Mouse (Mus musculus): Measurements from ENCODE around the gene Atp5c1.
A peak's percentile ranks its signal among the peaks of the same experiment; 100 is the strongest.

DNA sequence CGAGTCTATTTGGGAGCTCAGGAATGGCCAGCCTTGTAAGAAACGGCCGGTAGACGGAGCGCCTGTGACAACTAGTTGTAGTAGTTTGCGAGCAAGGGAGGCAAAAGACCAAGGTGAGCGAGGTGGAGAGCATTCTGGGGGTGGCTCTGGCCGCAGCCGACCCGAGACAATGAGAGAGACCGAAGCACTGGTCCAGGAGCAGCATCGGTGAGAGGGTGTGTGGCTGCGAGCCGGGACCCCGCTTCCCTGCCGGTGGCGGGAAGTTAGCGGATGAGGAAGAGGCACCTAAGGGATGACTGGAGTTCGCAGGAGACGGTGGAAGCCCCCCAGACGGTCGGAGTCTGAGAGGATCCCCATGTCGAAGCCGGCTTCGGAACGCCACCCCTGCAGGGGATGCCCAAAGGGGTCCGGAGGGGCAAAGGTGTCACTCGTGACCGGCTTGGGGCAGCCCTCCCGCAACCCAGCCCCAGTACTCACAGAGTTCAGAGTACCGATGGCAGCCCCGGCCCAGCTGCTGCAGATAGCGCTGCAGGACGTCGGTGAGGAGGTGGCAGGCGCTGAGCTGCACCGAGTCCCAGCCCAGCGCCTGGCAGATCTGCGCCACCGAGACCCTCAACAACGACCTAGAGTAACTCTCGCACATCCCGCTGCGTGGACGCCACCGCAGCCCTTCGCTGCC, 32.4 kb downstream of the Atp5c1 start:
- no peak for TF ChIP-seq POLR2A (IDR thresholded peaks at IDR 0.05; ENCODE audit: borderline replicate concordance, extremely low read depth, insufficient read depth, insufficient read length, poor library complexity, severe bottlenecking)
- TF ChIP-seq CTCF (IDR thresholded peaks at IDR 0.05; ENCODE audit: borderline replicate concordance, extremely low read depth, insufficient read depth, insufficient read length), result 0 out of 2 replicates have a peak, but pooled peaks have one; percentile 5
